Mouse (Mus musculus): Measurements from ENCODE around the gene Gm9611.
"Not testable (repeated sequence)": the region's sequence is repeated elsewhere in the genome, so short reads cannot be mapped to it uniquely, and the experiment has no call there.

The Gm9611 gene

GRCm38 (mm10) chr14:42297258-42297657 lies at the start of gene Gm9611:
Gm9611 (minus strand) TSS chr14:42297358.
- DNase-seq (ENCODE audit: extremely low read depth, low read depth, low spot score), result not testable (repeated sequence)

GRCm38 (mm10) chr14:42309910-42310309 lies 12.8 kb upstream of the Gm9611 start, which contains the start of gene Gm7995:
Gm7995 (plus strand) TSS chr14:42310210.
- DNase-seq (ENCODE audit: extremely low read depth, low read depth, low spot score), result not testable (repeated sequence)

GRCm38 (mm10) chr14:42259948-42260347 lies 37.2 kb downstream of the Gm9611 start, which contains the start of gene Gm17026:
Gm17026 (minus strand) TSS chr14:42260048.
- DNase-seq (ENCODE audit: extremely low read depth, low read depth, low spot score), result not testable (repeated sequence)
